Mouse (Mus musculus) neural tube, embryonic 10.5 days (tissue): ENCODE results near the gene Nfyc.
A peak's percentile ranks its signal among the peaks of the same experiment; 100 is the strongest.

Experiments
- DNase-seq: peaks from one replicate; pipeline ENCODE4 v3.0.0-alpha.2; 2017; ENCODE audit warnings: low spot score; ENCODE audit errors: extremely low spot score

The Nfyc gene

GRCm38 (mm10) chr4:120716141-120716571, 115.2 kb downstream of the Nfyc start:
- peak; percentile 63 for DNase-seq

- no peak for DNase-seq
Observed at GRCm38 (mm10) chr4:120713856-120714497, 117.4 kb downstream of the Nfyc start.

GRCm38 (mm10) chr4:120713021-120713420, 118.4 kb downstream of the Nfyc start:
- DNase-seq = no peak

GRCm38 (mm10) chr4:120712236-120712635, 119.1 kb downstream of the Nfyc start:
- DNase-seq = no peak
